Mouse (Mus musculus) cerebellum, postnatal 25 days (tissue): ENCODE measurements around the gene Glis1.
A peak's percentile ranks its signal among the peaks of the same experiment; 100 is the strongest.

Experiments used
- DNase-seq, 2 experiments: peaks; one replicate each; pipeline ENCODE4 v3.0.0; 2021; ENCODE audit warnings: mixed read lengths in 2 of 2

The Glis1 gene

GRCm38 (mm10) chr4:107434356-107435237 lies at the start of gene Glis1:
TSS of gene Glis1 (plus strand) at chr4:107434591.
- DNase-seq, result peak; percentile 34 to 52

- DNase-seq, result peak; percentile 62 to 70
Observed at GRCm38 (mm10) chr4:107387038-107387437, 47.4 kb upstream of the Glis1 start.

DNA sequence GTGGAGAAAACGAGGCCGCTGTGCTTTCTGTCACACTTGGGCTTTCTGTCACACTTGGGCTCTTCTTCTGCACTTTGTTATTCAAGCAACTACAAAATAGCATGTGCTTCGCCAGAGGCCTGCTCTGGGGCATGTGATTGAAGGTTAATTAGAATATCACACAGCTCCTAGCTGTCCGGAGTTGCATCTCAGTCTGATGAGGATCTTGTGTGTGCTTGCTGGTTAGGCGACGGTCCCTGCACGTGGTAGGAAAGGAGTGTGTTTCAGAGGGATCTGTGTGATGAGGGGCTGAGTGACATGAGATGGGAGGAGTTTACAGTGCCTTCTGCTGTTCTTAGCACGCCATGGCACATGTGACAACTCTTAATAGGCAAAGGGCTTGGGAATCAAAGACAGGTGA lies 46.9 kb upstream of the Glis1 start:
- peak in 1 of 2 experiments; percentile 11 for DNase-seq

GRCm38 (mm10) chr4:107388291-107388690 lies 46.1 kb upstream of the Glis1 start:
- no peak for DNase-seq

GRCm38 (mm10) chr4:107389345-107389744 lies 45.0 kb upstream of the Glis1 start:
- no peak for DNase-seq

GRCm38 (mm10) chr4:107393771-107394170 lies 40.6 kb upstream of the Glis1 start:
- no peak for DNase-seq

GRCm38 (mm10) chr4:107420202-107420601 lies 14.2 kb upstream of the Glis1 start:
- no peak for DNase-seq

- no peak for DNase-seq
Observed at GRCm38 (mm10) chr4:107421711-107422110, 12.7 kb upstream of the Glis1 start.

- DNase-seq, result peak; percentile 35 to 66
Observed at GRCm38 (mm10) chr4:107422176-107422575, 12.2 kb upstream of the Glis1 start.

GRCm38 (mm10) chr4:107425616-107426015 lies 8.8 kb upstream of the Glis1 start:
- DNase-seq, result no peak

DNA sequence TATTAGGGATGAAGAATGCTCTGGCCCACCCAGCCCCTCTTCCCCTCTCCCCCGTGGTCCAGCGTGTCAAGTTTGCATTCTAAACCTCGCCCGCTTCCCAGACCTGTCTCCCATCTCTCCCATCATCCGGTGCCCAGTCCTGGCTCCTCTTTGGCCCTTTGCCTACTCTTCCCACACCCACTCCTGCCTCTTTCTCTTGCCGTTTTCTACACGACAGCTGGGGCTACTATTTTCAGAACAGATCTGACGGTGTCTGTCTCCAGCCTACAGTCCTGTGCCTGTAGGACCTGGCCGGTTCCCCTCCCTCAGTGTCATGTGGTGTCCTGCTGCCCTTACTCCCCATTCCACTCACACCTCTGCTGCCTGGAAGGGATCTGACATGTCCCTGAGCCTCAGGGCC lies 7.8 kb upstream of the Glis1 start:
- peak; percentile 32 to 48 for DNase-seq

DNA sequence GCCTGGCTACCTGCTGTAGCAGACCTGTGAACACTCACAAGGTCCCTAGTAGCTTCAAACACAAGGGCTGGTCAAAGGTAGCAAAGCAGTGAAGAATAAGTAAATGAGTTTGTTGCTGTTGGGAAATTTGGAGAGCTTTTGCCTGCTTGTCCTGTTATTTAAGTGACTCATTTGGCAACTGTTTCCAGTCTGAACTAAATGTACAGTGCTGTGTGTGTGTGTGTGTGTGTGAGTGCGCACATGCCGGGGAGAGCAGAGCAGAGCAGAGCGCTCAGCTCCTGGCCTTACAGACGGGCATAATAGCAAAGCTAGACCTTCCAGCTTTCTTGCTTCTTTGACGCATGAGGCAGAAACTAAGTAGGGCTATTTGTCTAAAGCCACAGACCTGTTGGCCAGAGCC lies 1.7 kb upstream of the Glis1 start:
- DNase-seq, result no peak

- no peak for DNase-seq
Observed at GRCm38 (mm10) chr4:107433998-107434355, 414 bp upstream of the Glis1 start.

DNA sequence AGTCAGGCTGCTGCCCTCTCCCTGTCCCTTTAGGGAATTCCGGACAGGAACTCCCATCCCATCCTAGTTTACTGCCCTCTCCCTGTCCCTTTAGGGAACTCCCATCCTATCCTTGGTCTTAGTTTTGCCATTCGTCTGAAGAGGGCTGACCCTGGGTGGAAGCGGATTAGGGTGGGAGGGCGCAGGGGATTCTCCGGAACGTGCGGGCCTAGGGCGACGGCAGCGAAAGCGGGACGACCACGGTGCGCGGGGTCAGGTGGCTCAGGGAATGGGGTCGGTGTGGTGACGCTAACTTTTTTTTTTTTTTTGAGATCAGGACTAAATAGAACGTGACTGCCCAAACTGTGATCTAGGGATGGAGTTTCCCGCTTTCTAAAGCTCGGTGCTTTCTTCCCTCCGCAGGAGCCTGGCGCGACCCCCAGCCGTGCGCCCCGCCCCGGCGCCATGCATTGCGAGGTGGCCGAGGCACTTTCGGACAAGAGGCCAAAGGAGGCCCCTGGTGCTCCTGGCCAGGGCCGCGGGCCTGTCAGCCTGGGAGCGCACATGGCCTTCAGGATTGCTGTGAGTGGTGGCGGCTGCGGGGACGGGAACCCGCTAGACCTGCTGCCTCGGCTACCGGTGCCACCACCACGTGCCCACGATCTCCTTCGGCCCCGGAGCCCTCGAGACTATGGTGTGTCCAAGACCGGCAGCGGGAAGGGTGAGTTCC lies 1.0 kb downstream of the Glis1 start:
- DNase-seq, result peak in 1 of 2 experiments; percentile 6

GRCm38 (mm10) chr4:107436476-107436875 lies 2.1 kb downstream of the Glis1 start:
- no peak for DNase-seq

- no peak for DNase-seq
Observed at GRCm38 (mm10) chr4:107438741-107439140, 4.3 kb downstream of the Glis1 start.

DNA sequence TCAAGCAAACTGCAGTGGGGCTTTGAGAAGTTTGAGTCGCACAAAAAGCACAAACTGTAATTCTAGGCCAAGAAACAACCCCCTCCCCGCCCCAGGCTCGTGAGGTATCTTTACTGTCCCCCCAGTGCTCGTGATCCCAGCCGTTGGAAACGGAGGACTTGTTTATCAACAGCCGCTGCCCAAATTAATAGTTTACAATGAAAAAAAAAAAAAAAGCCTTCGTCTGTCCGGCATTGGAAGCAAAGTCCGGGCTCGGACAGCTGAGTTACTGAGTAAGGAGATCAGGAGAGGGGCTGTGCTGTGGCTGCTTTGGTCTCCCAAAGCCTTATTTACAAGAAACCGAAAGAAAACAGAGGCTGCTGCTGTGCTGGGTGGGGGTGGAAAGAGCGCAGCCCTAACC lies 5.9 kb downstream of the Glis1 start:
- no peak for DNase-seq

DNA sequence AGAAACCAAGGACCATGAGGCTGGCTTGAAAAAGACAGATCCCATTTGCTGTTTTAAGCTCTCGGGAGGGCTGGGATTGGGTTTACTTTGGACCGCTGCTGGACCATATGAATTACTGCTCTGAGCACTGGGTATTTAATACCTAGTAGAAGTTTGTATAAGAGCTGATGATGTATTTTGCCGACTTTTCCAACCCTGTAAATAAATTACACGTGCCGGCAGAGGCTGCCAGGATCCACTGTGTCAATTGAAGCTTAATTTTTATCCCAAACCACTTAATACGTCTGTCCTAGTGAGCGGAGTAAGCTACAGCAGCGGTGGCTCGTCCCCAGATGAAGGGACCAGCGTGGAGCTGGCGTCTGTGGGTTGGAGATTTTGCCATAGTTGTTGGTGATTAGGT lies 7.9 kb downstream of the Glis1 start:
- no peak for DNase-seq

GRCm38 (mm10) chr4:107442891-107443483 lies 8.6 kb downstream of the Glis1 start:
- DNase-seq, result no peak

DNA sequence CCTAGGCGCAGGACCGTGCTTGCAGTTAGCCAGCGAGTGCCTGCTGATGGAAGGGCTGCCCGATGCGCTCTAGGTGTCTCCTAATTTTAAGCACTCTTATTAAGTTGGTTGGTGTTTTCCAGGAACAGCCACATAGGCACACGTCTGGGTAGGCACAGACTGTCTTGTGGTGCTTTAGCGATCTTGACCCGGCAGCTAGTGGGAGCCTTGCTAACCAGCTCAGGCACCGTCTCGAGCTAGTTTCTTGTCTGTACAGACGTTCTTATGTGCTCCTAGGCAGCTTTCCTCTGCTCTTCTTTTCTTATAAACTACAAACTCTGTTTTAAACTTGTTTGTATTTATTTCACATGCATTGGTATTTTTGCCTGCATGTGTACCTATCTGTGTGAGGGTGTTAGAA lies 9.2 kb downstream of the Glis1 start:
- no peak for DNase-seq

- peak in 1 of 2 experiments; percentile 35 for DNase-seq
Observed at GRCm38 (mm10) chr4:107448481-107448880, 14.1 kb downstream of the Glis1 start.

DNA sequence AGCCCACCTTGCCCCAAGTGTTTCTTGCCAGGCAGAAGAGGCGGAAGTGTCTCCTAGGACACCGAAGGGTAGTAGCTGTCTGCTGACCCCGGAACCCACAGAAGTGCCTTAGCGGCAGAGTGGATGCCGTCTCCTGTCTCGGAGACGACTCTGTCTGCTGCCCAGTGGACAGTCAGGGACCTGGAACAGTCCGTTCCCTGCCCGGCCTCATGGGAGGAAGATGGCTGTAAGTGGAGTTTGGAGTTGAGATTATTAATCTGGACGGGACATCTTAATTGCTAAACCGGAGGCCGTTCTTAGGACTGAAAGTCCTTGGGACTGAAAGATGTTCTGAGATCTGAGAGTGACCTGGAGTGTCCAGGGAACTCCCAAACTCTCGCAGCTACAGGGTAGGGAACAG lies 15.1 kb downstream of the Glis1 start:
- DNase-seq, result no peak

DNA sequence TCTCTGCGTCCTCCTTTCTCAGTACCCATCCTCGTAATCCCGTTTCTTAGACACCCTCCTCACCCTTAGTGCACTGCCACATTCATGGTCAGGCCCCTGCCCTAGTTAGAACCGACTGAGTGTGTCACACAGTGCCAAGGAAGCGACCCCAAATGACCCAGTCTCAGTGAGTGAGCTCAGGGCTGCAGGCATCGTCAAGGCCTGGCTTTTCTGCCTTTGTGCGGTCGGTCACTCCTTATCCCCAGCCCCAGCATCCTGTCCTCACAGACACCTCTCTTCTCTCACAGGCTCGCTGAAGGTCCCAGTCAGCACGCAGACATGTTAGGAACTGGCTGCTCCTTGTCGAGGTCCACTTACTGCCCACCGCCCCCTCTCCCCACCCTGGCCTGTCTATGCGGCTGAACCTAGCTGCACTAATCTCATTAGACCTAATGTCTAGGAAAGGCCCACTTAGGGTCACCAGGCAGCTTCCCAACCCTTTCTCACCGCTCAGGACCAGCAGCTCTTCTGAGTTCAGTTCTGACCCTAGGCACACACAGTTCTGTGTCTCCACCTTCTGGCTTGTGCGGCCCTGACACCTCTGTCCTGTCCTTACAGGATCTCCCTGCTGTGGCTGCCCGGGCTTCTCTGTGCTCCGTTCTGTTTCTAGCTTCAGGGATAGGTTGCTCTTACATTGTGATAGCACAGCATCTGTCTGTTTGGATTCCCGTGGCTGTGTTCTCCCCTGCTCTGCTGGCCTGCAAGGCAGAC lies 18.1 kb downstream of the Glis1 start:
- DNase-seq, result no peak
